ENCODE assay signal across 8 mouse cellular contexts in the genomic region with DNA sequence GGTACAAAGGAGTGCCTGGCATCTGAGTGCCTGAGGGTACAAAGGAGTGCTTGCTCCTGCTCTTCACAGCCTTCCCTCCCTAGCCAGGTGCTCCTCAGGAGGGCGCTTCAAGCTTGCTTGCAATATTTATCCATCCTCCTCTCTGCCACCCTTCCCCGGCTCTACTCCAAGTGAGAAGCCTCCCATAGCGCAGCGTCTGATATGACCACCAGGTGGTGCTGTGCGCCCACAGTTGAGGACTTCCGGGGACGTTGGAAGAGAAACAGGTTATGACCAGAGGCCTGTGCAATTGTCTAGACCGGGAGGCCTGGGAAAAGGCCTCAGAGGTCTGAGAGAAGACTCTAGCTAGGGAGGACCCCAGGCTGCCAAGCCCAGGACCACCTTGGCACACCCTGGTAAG. TPM values are rescaled to one million over a fixed set of nuclear protein-coding genes. Genes with fewer than 3 reads are reported as not detected.
DNase-seq lines count a peak whose midpoint lies in the region; ATAC-seq and TF ChIP-seq lines count a peak whose summit lies in the region.

No protein-coding gene starts in this region.

- H3K79me2 ChIP-seq in CH12.LX (replicated peaks; ENCODE audit: control insufficient read depth, extremely low read depth, insufficient read depth, poor library complexity, severe bottlenecking), result no peaks in the 10 kb centered on the region

- WGBS in forebrain, embryonic 12.5 days, result 0% methylated on average over 8 of the region's 8 CpGs
- 2% methylated on average over 8 of the region's 8 CpGs for WGBS in liver, embryonic 15.5 days (ENCODE audit: insufficient replicate concordance)
- 2% methylated on average over 8 of the region's 8 CpGs for WGBS in neural tube, embryonic 11.5 days
- WGBS in stomach, embryonic 15.5 days, result 1% methylated on average over 8 of the region's 8 CpGs

- H3K4me3 ChIP-seq in CH12.LX (replicated peaks in 1 of 3; ENCODE audit: low read depth in 2 of 3, low read length in 2 of 3, poor library complexity in 1 of 3), result no peak overlapping the region
- no peak overlapping the region for H3K4me3 ChIP-seq in forebrain, embryonic 12.5 days (replicated peaks)
- H3K4me3 ChIP-seq in liver, embryonic 15.5 days (replicated peaks), result no peak overlapping the region
- no peak overlapping the region for H3K4me3 ChIP-seq in neural tube, embryonic 11.5 days (ENCODE audit: low read depth, low read length)
- no peak overlapping the region for H3K4me3 ChIP-seq in stomach, embryonic 15.5 days (replicated peaks)

- peak; percentile 85 for DNase-seq in CH12.LX (ENCODE audit: extremely low read depth)
- peak; percentile 65 for DNase-seq in c-Kit-positive CD71-positive TER-119-negative erythroid progenitor cells, embryonic 14.5 days (ENCODE audit: low read depth)
- peak; percentile 91 to 96 for DNase-seq in heart, postnatal 10 days
- peak; percentile 89 to 95 for DNase-seq in kidney, postnatal 36 days
- DNase-seq in neural tube, embryonic 11.5 days (ENCODE audit: low spot score), result peak; percentile 94

- TF ChIP-seq RAD21 in CH12.LX (IDR thresholded peaks at IDR 0.05; ENCODE audit: low read depth, low read length), result peak; percentile 98

- intact Hi-C loops in heart, postnatal 10 days (cut with DNase I), result loop anchor here (1.0 to 2.0 kb wide), 3 partner anchors 115 to 403 kb away; no protein-coding TSS in a partner anchor

- TF ChIP-seq EP300 in CH12.LX (IDR thresholded peaks at IDR 0.05; ENCODE audit: low read length), result no peak

- no peak overlapping the region for H3K27ac ChIP-seq in CH12.LX (ENCODE audit: insufficient read depth, low read depth)
- peak overlapping the region; percentile 75 for H3K27ac ChIP-seq in forebrain, embryonic 12.5 days
- no peak overlapping the region for H3K27ac ChIP-seq in liver, embryonic 15.5 days (replicated peaks)
- H3K27ac ChIP-seq in neural tube, embryonic 11.5 days (ENCODE audit: low read depth, low read length), result no peak overlapping the region
- H3K27ac ChIP-seq in stomach, embryonic 15.5 days, result no peak overlapping the region

- H3K36me3 ChIP-seq in CH12.LX (replicated peaks in 1 of 2; ENCODE audit: control insufficient read depth in 1 of 2, insufficient read depth in 1 of 2, low read length in 1 of 2), result peaks cover 0 to 6% of the 10 kb centered on the region in 2 experiments
- 0 out of 2 replicates have a peak, but pooled peaks cover 5% of the 10 kb centered on the region for H3K36me3 ChIP-seq in forebrain, embryonic 12.5 days (replicated peaks)
- H3K36me3 ChIP-seq in liver, embryonic 15.5 days (replicated peaks), result no peaks in the 10 kb centered on the region
- H3K36me3 ChIP-seq in neural tube, embryonic 11.5 days (ENCODE audit: control insufficient read depth, insufficient read depth, low read length), result no peaks in the 10 kb centered on the region
- no peaks in the 10 kb centered on the region for H3K36me3 ChIP-seq in stomach, embryonic 15.5 days

- H3K9ac ChIP-seq in CH12.LX (ENCODE audit: insufficient read depth, low read depth), result 0 out of 2 replicates have a peak overlapping the region, but pooled peaks have one; percentile 35
- H3K9ac ChIP-seq in forebrain, embryonic 12.5 days, result peak overlapping the region; percentile 33; the same call in 1 of the 2 replicates
- no peak overlapping the region for H3K9ac ChIP-seq in liver, embryonic 15.5 days
- peak overlapping the region; percentile 29 for H3K9ac ChIP-seq in neural tube, embryonic 11.5 days (ENCODE audit: low read length)
- H3K9ac ChIP-seq in stomach, embryonic 15.5 days, result no peak overlapping the region

- in situ Hi-C loops in CH12.LX (cut with MboI; ENCODE audit: low pct_ligation_motif_present, low pct_unique_long_range_greater_than_20kb, low sequenced_read_pairs), result loop anchor here (10.0 kb wide), 1 partner anchor 407 kb away; no protein-coding TSS in a partner anchor

- peak overlapping the region; percentile 49; the same call in 1 of the 2 replicates for H3K4me2 ChIP-seq in CH12.LX (ENCODE audit: insufficient read depth, low read depth, poor library complexity, severe bottlenecking)
- peak overlapping the region; percentile 6; the same call in 1 of the 2 replicates for H3K4me2 ChIP-seq in forebrain, embryonic 12.5 days
- no peak overlapping the region for H3K4me2 ChIP-seq in liver, embryonic 15.5 days
- H3K4me2 ChIP-seq in neural tube, embryonic 11.5 days (ENCODE audit: low read depth), result 0 out of 2 replicates have a peak overlapping the region, but pooled peaks have one; percentile 7
- H3K4me2 ChIP-seq in stomach, embryonic 15.5 days, result no peak overlapping the region

- peak; percentile 50 to 97 for TF ChIP-seq CTCF in CH12.LX (conservative IDR thresholded peaks at IDR 0.05 in 1 of 2, IDR thresholded peaks at IDR 0.05 in 1 of 2; ENCODE audit: low read depth in 2 of 2, low read length in 2 of 2)

- peak; percentile 89 for ATAC-seq in forebrain, embryonic 12.5 days (ENCODE audit: low FRiP score)
- 0 out of 2 replicates have a peak, but pooled peaks have one; percentile 27 for ATAC-seq in liver, embryonic 15.5 days (ENCODE audit: insufficient read depth)
- peak; percentile 80 for ATAC-seq in neural tube, embryonic 11.5 days (ENCODE audit: insufficient read depth, low FRiP score, low TSS enrichment)
- ATAC-seq in stomach, embryonic 15.5 days (ENCODE audit: insufficient read depth, low FRiP score, low read depth), result peak; percentile 61; the same call in 1 of the 2 replicates

- H3K27me3 ChIP-seq in CH12.LX (replicated peaks), result peaks cover 45% of the 10 kb centered on the region
- H3K27me3 ChIP-seq in forebrain, embryonic 12.5 days, result peaks cover 47% of the 10 kb centered on the region
- peaks cover 69% of the 10 kb centered on the region for H3K27me3 ChIP-seq in liver, embryonic 15.5 days
- no peaks in the 10 kb centered on the region for H3K27me3 ChIP-seq in neural tube, embryonic 11.5 days (ENCODE audit: control insufficient read depth, insufficient read depth, low read length)
- H3K27me3 ChIP-seq in stomach, embryonic 15.5 days (replicated peaks), result no peaks in the 10 kb centered on the region

- H3K9me3 ChIP-seq in CH12.LX (replicated peaks; ENCODE audit: low read length), result peaks cover 2% of the 10 kb centered on the region
- no peaks in the 10 kb centered on the region for H3K9me3 ChIP-seq in forebrain, embryonic 12.5 days
- no peaks in the 10 kb centered on the region for H3K9me3 ChIP-seq in liver, embryonic 15.5 days (replicated peaks)
- no peaks in the 10 kb centered on the region for H3K9me3 ChIP-seq in neural tube, embryonic 11.5 days (ENCODE audit: control insufficient read depth, low read length)
- no peaks in the 10 kb centered on the region for H3K9me3 ChIP-seq in stomach, embryonic 15.5 days

- TF ChIP-seq POLR2A in CH12.LX (IDR thresholded peaks at IDR 0.05; ENCODE audit: low read depth, low read length), result no peak

- dilution Hi-C loops in CH12.LX (cut with MboI; ENCODE audit: extremely low pct_ligation_motif_present, extremely low pct_unique_long_range_greater_than_20kb, low sequenced_read_pairs), result no loop called here

- peaks cover 0 to 4% of the 10 kb centered on the region in 2 experiments; a peak in 2 of 4 replicates for H3K4me1 ChIP-seq in CH12.LX (ENCODE audit: control insufficient read depth in 1 of 2, insufficient read depth in 2 of 2)
- H3K4me1 ChIP-seq in forebrain, embryonic 12.5 days, result peaks cover 31% of the 10 kb centered on the region
- no peaks in the 10 kb centered on the region; the same call in 1 of the 2 replicates for H3K4me1 ChIP-seq in liver, embryonic 15.5 days (replicated peaks)
- peaks cover 16% of the 10 kb centered on the region for H3K4me1 ChIP-seq in neural tube, embryonic 11.5 days (ENCODE audit: control insufficient read depth, insufficient read depth, low read length)
- H3K4me1 ChIP-seq in stomach, embryonic 15.5 days, result no peaks in the 10 kb centered on the region

TF ChIP-seq in CH12.LX, 34 proteins besides CTCF, POLR2A, EP300 and RAD21 (continues in another document):
- TF ChIP-seq ZMIZ1 (IDR thresholded peaks at IDR 0.05; ENCODE audit: low read depth, low read length) (no peak), TCF12 (IDR thresholded peaks at IDR 0.05; ENCODE audit: low read depth, low read length) (peak; percentile 29; the same call in 1 of the 2 replicates), CHD2 (IDR thresholded peaks at IDR 0.05; ENCODE audit: low read length) (no peak), MAZ (IDR thresholded peaks at IDR 0.05; ENCODE audit: low read depth, low read length) (no peak), MEF2A (IDR thresholded peaks at IDR 0.05; ENCODE audit: borderline replicate concordance, low read depth, low read length) (0 out of 2 replicates have a peak, but pooled peaks have one; percentile 40)

RNA-seq across cellular contexts. Expression of a gene that starts 6.7 kb away (rescaled TPM):
- total RNA-seq in CH12.LX (2012; rRNA removed) (0.04 and 0.13 TPM in 2 replicates), CH12.LX (2014; rRNA removed) (not detected in 2 replicates)
- polyA plus RNA-seq in CH12.LX (2012; ENCODE audit: insufficient read length, low read depth), result not detected in 2 replicates
- 4.8 and 5.4 TPM in 2 replicates for polyA plus RNA-seq in forebrain, embryonic 12.5 days (2016; fragmentation: Nextera tagmentation; extraction: Ambion mirVana)
- total RNA-seq in heart, postnatal 10 days (2021), result 10 to 100 TPM in 1 of 2 experiments, 1 to 10 TPM in 1; 9.8 to 10.1 TPM
- 1.3 and 1.4 TPM in 2 replicates for polyA plus RNA-seq in liver, embryonic 15.5 days (2015; fragmentation: Nextera tagmentation; extraction: Ambion mirVana)
- 6.0 TPM in 2 replicates for polyA plus RNA-seq in neural tube, embryonic 11.5 days (2014; fragmentation: Nextera tagmentation; extraction: Ambion mirVana)
- polyA plus RNA-seq in stomach, embryonic 15.5 days (2015; fragmentation: Nextera tagmentation; extraction: Ambion mirVana), result 5.0 and 5.2 TPM in 2 replicates

RNA-seq across cellular contexts. Expression of a gene that starts 12.9 kb away (rescaled TPM):
- 12.3 and 19.7 TPM in 2 replicates for total RNA-seq in CH12.LX (2012; rRNA removed)
- 8.8 and 10.2 TPM in 2 replicates for total RNA-seq in CH12.LX (2014; rRNA removed)
- 20.2 and 26.8 TPM in 2 replicates for polyA plus RNA-seq in CH12.LX (2012; ENCODE audit: insufficient read length, low read depth)
- 14.5 and 14.7 TPM in 2 replicates for polyA plus RNA-seq in forebrain, embryonic 12.5 days (2016; fragmentation: Nextera tagmentation; extraction: Ambion mirVana)
- 10 to 100 TPM; 70.6 to 72.2 TPM for total RNA-seq in heart, postnatal 10 days (2021)
- polyA plus RNA-seq in liver, embryonic 15.5 days (2015; fragmentation: Nextera tagmentation; extraction: Ambion mirVana), result 7.8 and 8.6 TPM in 2 replicates
- polyA plus RNA-seq in neural tube, embryonic 11.5 days (2014; fragmentation: Nextera tagmentation; extraction: Ambion mirVana), result 19.3 and 22.8 TPM in 2 replicates
- 15.7 and 18.6 TPM in 2 replicates for polyA plus RNA-seq in stomach, embryonic 15.5 days (2015; fragmentation: Nextera tagmentation; extraction: Ambion mirVana)

RNA-seq across cellular contexts. Expression of a gene that starts 51.1 kb away (rescaled TPM):
- total RNA-seq in CH12.LX (2012; rRNA removed) (not detected in 2 replicates), CH12.LX (2014; rRNA removed) (not detected in 2 replicates)
- polyA plus RNA-seq in CH12.LX (2012; ENCODE audit: insufficient read length, low read depth), result not detected in 2 replicates
- polyA plus RNA-seq in forebrain, embryonic 12.5 days (2016; fragmentation: Nextera tagmentation; extraction: Ambion mirVana), result 0.21 and 0.24 TPM in 2 replicates
- not detected for total RNA-seq in heart, postnatal 10 days (2021)
- not detected in 2 replicates for polyA plus RNA-seq in liver, embryonic 15.5 days (2015; fragmentation: Nextera tagmentation; extraction: Ambion mirVana)
- polyA plus RNA-seq in neural tube, embryonic 11.5 days (2014; fragmentation: Nextera tagmentation; extraction: Ambion mirVana), result not detected in 2 replicates
- 0.31 TPM in 1 of 2 replicates, not detected in the other for polyA plus RNA-seq in stomach, embryonic 15.5 days (2015; fragmentation: Nextera tagmentation; extraction: Ambion mirVana)

Comparison
In these comparisons a context has a peak if more than half of its experiments do, and no peak if none do; other contexts are left out.
1. H3K4me2 ChIP-seq: peak in CH12.LX (single experiment), forebrain, embryonic 12.5 days (single experiment) and neural tube, embryonic 11.5 days (single experiment); none in liver, embryonic 15.5 days (single experiment) and stomach, embryonic 15.5 days (single experiment).
2. H3K9ac ChIP-seq: peak in CH12.LX (single experiment), forebrain, embryonic 12.5 days (single experiment) and neural tube, embryonic 11.5 days (single experiment); none in liver, embryonic 15.5 days (single experiment) and stomach, embryonic 15.5 days (single experiment).
3. ATAC-seq: peak in every context shown above with its lines; median percentile 89 in forebrain, embryonic 12.5 days; 80 in neural tube, embryonic 11.5 days; 61 in stomach, embryonic 15.5 days; 27 in liver, embryonic 15.5 days.
4. Peak in every context shown above with its lines, with median percentiles within 50 percentile points of each other: DNase-seq.